Mouse (Mus musculus): Measurements from ENCODE around the gene Gm609. TPM values are rescaled to one million over a fixed set of nuclear protein-coding genes. Genes with fewer than 3 reads are reported as not detected.

Gm609 gene
- polyA plus RNA-seq (2017; shearing (Covaris generic)), result 0.14 TPM

DNA sequence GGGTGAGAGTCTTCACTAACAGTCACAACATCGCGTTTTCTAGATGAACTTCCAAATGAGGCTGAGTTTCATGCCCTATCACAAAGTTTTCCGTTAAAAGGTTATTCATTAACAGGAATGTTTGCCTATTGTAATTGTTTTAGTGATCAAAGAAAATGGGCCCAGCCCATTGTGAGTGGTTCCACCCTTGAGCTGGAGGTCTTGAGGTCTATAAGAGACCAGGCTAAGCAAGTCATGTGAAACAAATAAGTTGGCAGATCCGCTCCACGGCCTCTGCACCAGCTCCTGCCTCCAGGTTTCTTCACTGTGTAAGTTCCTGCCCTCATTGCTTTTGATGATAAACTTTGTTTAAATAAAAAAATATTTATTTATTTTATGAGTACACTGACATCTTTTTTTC is at the start of gene Gm609:
Gene Gm609 (minus strand): TSS at position 43 of the 400 bp plus-strand sequence.

GRCm38 (mm10) chr16:45535009-45535408 is 42.2 kb upstream of the Gm609 start, which contains the start of gene Slc9c1:
Gene Slc9c1, plus strand, starts transcription at chr16:45535309.

DNA sequence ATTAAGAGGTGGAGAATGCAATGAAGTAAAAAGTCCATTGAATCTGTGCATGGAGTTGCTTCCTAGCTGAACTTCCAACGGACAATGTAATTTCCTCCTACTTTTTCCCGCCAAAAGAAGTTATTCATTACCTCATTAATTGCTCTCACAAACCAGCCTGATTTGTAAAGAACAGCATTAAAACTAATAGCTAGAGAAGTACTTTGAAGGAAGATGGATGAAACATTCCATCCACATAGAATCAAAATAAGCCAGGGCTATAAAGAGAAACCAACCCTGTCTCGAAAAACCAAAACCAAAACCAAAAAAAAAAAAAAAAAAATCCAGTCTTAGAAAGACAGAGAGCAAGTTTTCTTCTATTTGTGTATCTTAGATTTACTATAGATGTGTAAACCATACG is 39.2 kb upstream of the Gm609 start, which contains the start of gene Gm17783:
Gene Gm17783 (minus strand): TSS at position 101 of the 400 bp plus-strand sequence.

DNA sequence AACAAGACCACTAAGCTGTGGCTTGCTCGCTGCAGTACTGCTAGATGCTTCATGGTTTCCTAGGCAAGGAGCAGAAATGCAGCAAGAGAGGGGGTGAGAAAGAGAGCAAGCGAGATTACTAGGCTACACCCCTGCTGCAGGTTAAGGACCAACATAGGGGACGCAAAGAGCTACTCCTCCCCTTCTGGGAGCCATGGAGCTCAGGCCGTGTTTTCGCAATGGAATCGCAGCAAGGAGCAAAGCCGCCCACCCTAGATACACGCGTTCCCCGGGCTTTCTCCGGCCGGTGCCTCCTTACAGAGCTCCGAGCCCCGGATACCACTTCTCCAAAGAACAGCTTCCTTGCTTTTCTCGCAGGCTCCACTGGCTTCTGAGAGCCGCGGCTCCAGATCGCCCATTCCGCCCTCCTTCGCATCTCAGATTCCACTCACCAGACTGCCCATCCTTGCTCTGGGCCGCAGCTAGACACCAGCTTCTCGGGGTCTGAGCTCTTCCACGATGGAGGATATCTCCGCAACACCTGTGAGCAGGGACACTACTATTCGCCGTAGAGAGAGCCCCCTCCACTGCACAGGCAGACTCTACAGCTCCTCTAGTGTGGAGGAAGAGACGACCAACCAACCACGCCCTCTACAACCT is 84.2 kb downstream of the Gm609 start, which contains the start of gene Cd200:
Gene Cd200 (minus strand): TSS at position 629 of the 639 bp plus-strand sequence.

Other genes starting within 250 kb of the Gm609 start
- 147 TPM for gene Cd200, start 83.9 kb downstream of the Gm609 start, polyA plus RNA-seq (2017; shearing (Covaris generic))
- gene Gm17783, start 39.1 kb upstream of the Gm609 start, polyA plus RNA-seq (2017; shearing (Covaris generic)), result not detected
- gene Slc9c1, start 42.3 kb upstream of the Gm609 start, polyA plus RNA-seq (2017; shearing (Covaris generic)), result not detected
- not detected for gene Gcsam, start 117.4 kb upstream of the Gm609 start, polyA plus RNA-seq (2017; shearing (Covaris generic))
- gene BC016579, start 161.1 kb upstream of the Gm609 start, polyA plus RNA-seq (2017; shearing (Covaris generic)), result not detected
- not detected for gene Tmprss7, start 200.7 kb upstream of the Gm609 start, polyA plus RNA-seq (2017; shearing (Covaris generic))
- 0.22 TPM for gene Tagln3, start 231.6 kb upstream of the Gm609 start, polyA plus RNA-seq (2017; shearing (Covaris generic))
- gene Abhd10, start 250.0 kb upstream of the Gm609 start, polyA plus RNA-seq (2017; shearing (Covaris generic)), result 30.0 TPM

Measured in CD4-positive, CD25-positive, alpha-beta regulatory T cell, adult 9 weeks (primary cell).